Mouse (Mus musculus): ENCODE measurements around the gene Ccpg1. TPM values are rescaled to one million over a fixed set of nuclear protein-coding genes. Genes with fewer than 3 reads are reported as not detected.

Gene Ccpg1
- 11.4 and 11.8 TPM in 2 replicates for polyA plus RNA-seq (2015; fragmentation: Nextera tagmentation; extraction: Ambion mirVana)

- Histone ChIP-seq H3K4me2 (peak within 1 kb of the TSS; percentile 94), H3K9ac (peak within 1 kb of the TSS; percentile 79), H3K27ac (replicated peaks) (peak within 1 kb of the TSS; percentile 88), H3K4me1 (replicated peaks) (peaks cover 22% of the 10 kb centered on the region), H3K9me3 (replicated peaks) (no peaks in the 10 kb centered on the region), H3K27me3 (0 out of 2 replicates have a peak, but pooled peaks cover 2% of the 10 kb centered on the region), H3K36me3 (replicated peaks) (no peaks in the 10 kb centered on the region), H3K4me3 (replicated peaks) (peak within 1 kb of the TSS; percentile 93)
- under 1% methylated on average over 88 of the region's 88 CpGs for WGBS (ENCODE audit: insufficient replicate concordance)
- ATAC-seq (ENCODE audit: insufficient read depth), result peak; percentile 99
These were observed at the start of gene Ccpg1, which contains the start of gene Ccpg1os for GRCm38 (mm10) chr9:72985250-72986220. Ccpg1 (plus strand) TSS chr9:72985429. Ccpg1os (minus strand) TSS chr9:72985382.

DNA sequence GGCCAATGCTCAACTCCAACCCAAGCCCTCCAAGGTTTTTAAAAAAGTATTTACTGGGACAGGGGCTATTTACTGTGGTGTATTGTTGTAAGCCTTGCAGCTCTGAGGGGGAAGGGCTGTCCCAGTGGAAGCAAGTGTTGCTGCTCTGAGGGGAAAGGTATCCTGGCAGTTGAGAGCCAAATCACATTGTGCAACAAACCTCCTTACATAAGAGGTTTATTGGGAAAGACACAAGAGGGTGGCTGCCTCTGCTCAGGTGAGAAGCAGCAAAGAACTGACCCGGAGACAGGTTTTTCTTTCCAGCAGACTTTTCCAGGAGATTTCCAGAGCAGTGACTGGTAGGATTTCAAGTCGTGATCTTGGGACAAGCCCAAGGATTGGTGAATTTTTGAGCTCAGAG lies 48.9 kb upstream of the Ccpg1 start:
- no peak overlapping the region for H3K27ac ChIP-seq (replicated peaks)
- ATAC-seq (ENCODE audit: insufficient read depth), result no peak
- H3K36me3 ChIP-seq (replicated peaks), result no peaks in the 10 kb centered on the region
- H3K4me1 ChIP-seq (replicated peaks), result no peaks in the 10 kb centered on the region
- no peak overlapping the region for H3K4me2 ChIP-seq
- no peak overlapping the region for H3K9ac ChIP-seq
- no peak overlapping the region for H3K4me3 ChIP-seq (replicated peaks)
- WGBS (ENCODE audit: insufficient replicate concordance), result 56% methylated on average over 2 of the region's 2 CpGs
- no peaks in the 10 kb centered on the region for H3K9me3 ChIP-seq (replicated peaks)
- no peaks in the 10 kb centered on the region for H3K27me3 ChIP-seq

DNA sequence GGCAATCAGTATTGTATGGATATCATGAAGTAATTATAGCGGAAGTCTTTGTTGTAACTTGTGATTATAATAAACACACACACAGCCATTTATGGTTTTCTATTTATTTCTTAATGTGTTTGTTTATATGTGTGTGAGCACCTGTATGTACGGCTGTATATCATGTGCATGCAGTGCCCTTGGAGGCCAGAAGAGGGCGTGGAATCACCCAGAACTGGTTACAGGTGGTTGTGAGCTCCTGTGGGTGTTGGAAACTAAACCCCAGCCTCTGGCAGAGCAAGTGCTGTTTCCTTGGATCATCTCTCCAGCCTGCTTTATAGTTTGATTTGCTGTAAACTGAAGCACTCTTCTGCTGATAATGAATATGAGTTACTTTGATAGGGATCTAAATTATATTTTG lies 41.8 kb upstream of the Ccpg1 start:
- Histone ChIP-seq H3K9ac (no peak overlapping the region), H3K36me3 (replicated peaks) (no peaks in the 10 kb centered on the region), H3K4me2 (no peak overlapping the region), H3K4me3 (replicated peaks) (no peak overlapping the region), H3K27me3 (no peaks in the 10 kb centered on the region), H3K4me1 (replicated peaks) (no peaks in the 10 kb centered on the region), H3K9me3 (replicated peaks) (no peaks in the 10 kb centered on the region), H3K27ac (replicated peaks) (no peak overlapping the region)
- 51% methylated on average over 3 of the region's 3 CpGs for WGBS (ENCODE audit: insufficient replicate concordance)
- ATAC-seq (ENCODE audit: insufficient read depth), result no peak

- Histone ChIP-seq H3K4me3 (replicated peaks) (no peak overlapping the region), H3K9me3 (replicated peaks) (no peaks in the 10 kb centered on the region), H3K36me3 (replicated peaks) (no peaks in the 10 kb centered on the region), H3K4me1 (replicated peaks) (no peaks in the 10 kb centered on the region), H3K9ac (no peak overlapping the region), H3K4me2 (no peak overlapping the region), H3K27me3 (no peaks in the 10 kb centered on the region), H3K27ac (replicated peaks) (no peak overlapping the region)
- 76% methylated on average over 13 of the region's 13 CpGs for WGBS (ENCODE audit: insufficient replicate concordance)
- no peak for ATAC-seq (ENCODE audit: insufficient read depth)
These were observed 40.9 kb upstream of the Ccpg1 start for GRCm38 (mm10) chr9:72944286-72944685.

DNA sequence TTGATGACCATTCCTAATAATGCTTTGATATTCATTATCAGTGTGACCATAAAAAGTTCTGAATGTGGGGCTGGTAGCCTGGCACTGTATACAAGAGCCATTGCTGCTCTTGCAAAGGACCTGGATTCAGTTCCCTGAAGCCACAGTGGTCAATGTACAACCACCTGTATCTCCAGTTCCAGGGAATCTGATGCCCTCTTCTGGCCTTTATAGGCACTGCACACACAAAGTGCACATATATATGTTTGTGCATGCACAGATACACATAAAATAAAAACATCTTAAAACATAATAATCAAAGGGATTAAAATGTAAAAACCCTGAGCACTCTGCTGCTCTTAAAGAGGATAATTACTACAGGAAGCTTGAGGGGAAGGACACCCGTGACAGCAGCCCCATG lies 38.2 kb upstream of the Ccpg1 start:
- H3K27me3 ChIP-seq, result peaks cover 8% of the 10 kb centered on the region; the same call in 1 of the 2 replicates
- H3K4me3 ChIP-seq (replicated peaks), result no peak overlapping the region
- H3K36me3 ChIP-seq (replicated peaks), result no peaks in the 10 kb centered on the region
- no peaks in the 10 kb centered on the region for H3K9me3 ChIP-seq (replicated peaks)
- 59% methylated on average over 1 of the region's 1 CpGs for WGBS (ENCODE audit: insufficient replicate concordance)
- no peak overlapping the region for H3K9ac ChIP-seq
- ATAC-seq (ENCODE audit: insufficient read depth), result no peak
- H3K4me1 ChIP-seq (replicated peaks), result no peaks in the 10 kb centered on the region
- H3K4me2 ChIP-seq, result no peak overlapping the region
- H3K27ac ChIP-seq (replicated peaks), result no peak overlapping the region

GRCm38 (mm10) chr9:72949572-72949971 lies 35.7 kb upstream of the Ccpg1 start:
- Histone ChIP-seq H3K4me1 (replicated peaks) (no peaks in the 10 kb centered on the region), H3K4me2 (no peak overlapping the region), H3K4me3 (replicated peaks) (no peak overlapping the region), H3K36me3 (replicated peaks) (no peaks in the 10 kb centered on the region), H3K27ac (replicated peaks) (no peak overlapping the region), H3K27me3 (peaks cover 8% of the 10 kb centered on the region; the same call in 1 of the 2 replicates), H3K9ac (no peak overlapping the region), H3K9me3 (replicated peaks) (no peaks in the 10 kb centered on the region)
- WGBS (ENCODE audit: insufficient replicate concordance), result 53% methylated on average over 7 of the region's 7 CpGs
- no peak for ATAC-seq (ENCODE audit: insufficient read depth)

GRCm38 (mm10) chr9:72954746-72955145 lies 30.5 kb upstream of the Ccpg1 start:
- H3K4me3 ChIP-seq (replicated peaks), result no peak overlapping the region
- ATAC-seq (ENCODE audit: insufficient read depth), result no peak
- H3K36me3 ChIP-seq (replicated peaks), result no peaks in the 10 kb centered on the region
- no peak overlapping the region for H3K4me2 ChIP-seq
- H3K27me3 ChIP-seq, result peaks cover 8% of the 10 kb centered on the region; the same call in 1 of the 2 replicates
- H3K9me3 ChIP-seq (replicated peaks), result no peaks in the 10 kb centered on the region
- no peak overlapping the region for H3K9ac ChIP-seq
- H3K27ac ChIP-seq (replicated peaks), result no peak overlapping the region
- peaks cover 14% of the 10 kb centered on the region for H3K4me1 ChIP-seq (replicated peaks)
- 45% methylated on average over 2 of the region's 2 CpGs for WGBS (ENCODE audit: insufficient replicate concordance)

DNA sequence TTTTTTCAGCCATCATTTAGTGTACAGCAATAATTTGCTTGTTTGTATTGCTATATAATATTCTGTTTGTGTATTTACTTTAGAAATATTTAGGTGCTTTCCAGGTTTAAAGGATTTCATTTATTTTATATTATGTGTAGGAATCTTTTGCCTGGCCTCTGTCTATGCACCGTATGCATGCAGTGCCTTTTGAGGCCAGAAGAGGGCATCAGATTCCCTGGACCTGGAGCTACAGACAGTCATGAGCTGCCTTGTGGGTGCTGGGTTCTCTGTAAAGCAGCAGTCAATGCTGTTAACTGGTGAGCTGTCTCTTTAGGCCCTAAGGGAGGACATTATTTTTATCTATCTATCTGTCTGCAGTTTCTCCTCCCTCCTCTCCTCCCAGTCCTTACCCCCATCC lies 29.7 kb upstream of the Ccpg1 start:
- peaks cover 14% of the 10 kb centered on the region for H3K4me1 ChIP-seq (replicated peaks)
- H3K27me3 ChIP-seq, result peaks cover 8% of the 10 kb centered on the region; the same call in 1 of the 2 replicates
- WGBS (ENCODE audit: insufficient replicate concordance), result 12% methylated on average over 1 of the region's 1 CpGs
- H3K27ac ChIP-seq (replicated peaks), result no peak overlapping the region
- H3K36me3 ChIP-seq (replicated peaks), result no peaks in the 10 kb centered on the region
- no peak overlapping the region for H3K4me2 ChIP-seq
- no peak overlapping the region for H3K4me3 ChIP-seq (replicated peaks)
- no peaks in the 10 kb centered on the region for H3K9me3 ChIP-seq (replicated peaks)
- no peak for ATAC-seq (ENCODE audit: insufficient read depth)
- no peak overlapping the region for H3K9ac ChIP-seq

GRCm38 (mm10) chr9:72958521-72959450 lies 26.4 kb upstream of the Ccpg1 start, which contains the start of the genes Dyx1c1 and Gm44503:
Dyx1c1 (plus strand) TSS chr9:72958785.
Gm44503 (plus strand) TSS chr9:72958852.
- Histone ChIP-seq H3K9ac (peak within 1 kb of the TSS; percentile 54), H3K4me1 (replicated peaks) (peaks cover 16% of the 10 kb centered on the region), H3K27me3 (no peaks in the 10 kb centered on the region), H3K4me3 (replicated peaks) (peak within 1 kb of the TSS; percentile 67), H3K9me3 (replicated peaks) (no peaks in the 10 kb centered on the region), H3K36me3 (replicated peaks) (no peaks in the 10 kb centered on the region), H3K27ac (replicated peaks) (no peak within 1 kb of the TSS), H3K4me2 (peak within 1 kb of the TSS; percentile 78)
- ATAC-seq (ENCODE audit: insufficient read depth), result peak; percentile 60
- 2% methylated on average over 43 of the region's 43 CpGs for WGBS (ENCODE audit: insufficient replicate concordance)

DNA sequence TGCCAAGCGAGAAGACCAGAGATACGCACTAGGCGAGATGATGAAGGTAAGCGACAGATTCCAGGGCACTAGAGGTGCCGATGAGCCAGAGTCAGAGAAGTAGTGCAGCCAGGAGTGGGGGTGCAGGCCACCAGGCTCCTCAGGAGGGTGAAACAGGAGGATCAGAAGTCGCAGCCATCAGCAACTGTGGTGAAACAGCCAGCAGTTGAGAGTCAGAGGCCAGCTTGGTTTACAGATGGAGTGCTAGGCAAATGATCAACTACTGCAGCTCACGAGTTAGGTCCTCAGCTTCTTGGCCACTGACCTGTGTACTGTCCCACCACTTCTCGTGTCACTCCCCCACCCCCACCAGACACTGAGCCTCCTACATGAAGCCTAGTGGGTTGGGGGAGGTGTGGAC lies 23.9 kb upstream of the Ccpg1 start:
- Histone ChIP-seq H3K4me3 (replicated peaks) (no peak overlapping the region), H3K9me3 (replicated peaks) (no peaks in the 10 kb centered on the region), H3K9ac (no peak overlapping the region), H3K4me2 (no peak overlapping the region), H3K27me3 (no peaks in the 10 kb centered on the region), H3K36me3 (replicated peaks) (no peaks in the 10 kb centered on the region), H3K27ac (replicated peaks) (no peak overlapping the region), H3K4me1 (replicated peaks) (peaks cover 16% of the 10 kb centered on the region)
- no peak for ATAC-seq (ENCODE audit: insufficient read depth)
- WGBS (ENCODE audit: insufficient replicate concordance), result 58% methylated on average over 8 of the region's 8 CpGs

All from liver, embryonic 15.5 days (tissue).